Mouse (Mus musculus) lung, adult 2 months (tissue): ENCODE data around the gene Rragd. TPM values are rescaled to one million over a fixed set of nuclear protein-coding genes. Genes with fewer than 3 reads are reported as not detected.
"Not testable (repeated sequence)": the region's sequence is repeated elsewhere in the genome, so short reads cannot be mapped to it uniquely, and the experiment has no call there.

Source experiments
- DNase-seq: peaks from one replicate; pipeline ENCODE4 v3.0.0; 2022
- H3K4me1 ChIP-seq: fragments of 200-500 bp; 2 replicates; pipeline ENCODE4 v1.6.1; 2011; ENCODE audit warnings: low read length; ENCODE audit not compliant: control insufficient read depth, insufficient read depth
- H3K4me3 ChIP-seq: fragments of 200-500 bp; replicated peaks from 2 replicates; pipeline ENCODE3; 2011; ENCODE audit warnings: low read depth, mild to moderate bottlenecking, control low read depth, low read length; ENCODE audit errors: extremely low read depth
- CTCF ChIP-seq: fragments of 200-500 bp; IDR thresholded peaks from 2 replicates; pipeline ENCODE4 v1.5.1; 2011; ENCODE audit warnings: mild to moderate bottlenecking, low read length, control low read depth; ENCODE audit not compliant: insufficient read depth
- POLR2A ChIP-seq: fragments of 200-500 bp; IDR thresholded peaks from 2 replicates; pipeline ENCODE4 v1.6.1; 2011; ENCODE audit warnings: low read depth, mild to moderate bottlenecking, control low read depth, low read length, borderline replicate concordance; ENCODE audit errors: extremely low read depth
- WGBS: fragments of 180-500 bp; shearing (Covaris S2); methylation state at CpG from one replicate; pipeline ENCODE4 v1.1.7; 2018; 5-methylcytosine and 5-hydroxymethylcytosine counted together
- polyA plus RNA-seq: library from polyadenylated mRNA; depleted of rRNA; stranded (reverse); fragments of >200 nt; gene quantifications from 2 replicates; pipeline ENCODE4 v1.2.3, GENCODE M21; 2012

Rragd gene
- polyA plus RNA-seq, 1 experiment, result 3.4 TPM

DNA sequence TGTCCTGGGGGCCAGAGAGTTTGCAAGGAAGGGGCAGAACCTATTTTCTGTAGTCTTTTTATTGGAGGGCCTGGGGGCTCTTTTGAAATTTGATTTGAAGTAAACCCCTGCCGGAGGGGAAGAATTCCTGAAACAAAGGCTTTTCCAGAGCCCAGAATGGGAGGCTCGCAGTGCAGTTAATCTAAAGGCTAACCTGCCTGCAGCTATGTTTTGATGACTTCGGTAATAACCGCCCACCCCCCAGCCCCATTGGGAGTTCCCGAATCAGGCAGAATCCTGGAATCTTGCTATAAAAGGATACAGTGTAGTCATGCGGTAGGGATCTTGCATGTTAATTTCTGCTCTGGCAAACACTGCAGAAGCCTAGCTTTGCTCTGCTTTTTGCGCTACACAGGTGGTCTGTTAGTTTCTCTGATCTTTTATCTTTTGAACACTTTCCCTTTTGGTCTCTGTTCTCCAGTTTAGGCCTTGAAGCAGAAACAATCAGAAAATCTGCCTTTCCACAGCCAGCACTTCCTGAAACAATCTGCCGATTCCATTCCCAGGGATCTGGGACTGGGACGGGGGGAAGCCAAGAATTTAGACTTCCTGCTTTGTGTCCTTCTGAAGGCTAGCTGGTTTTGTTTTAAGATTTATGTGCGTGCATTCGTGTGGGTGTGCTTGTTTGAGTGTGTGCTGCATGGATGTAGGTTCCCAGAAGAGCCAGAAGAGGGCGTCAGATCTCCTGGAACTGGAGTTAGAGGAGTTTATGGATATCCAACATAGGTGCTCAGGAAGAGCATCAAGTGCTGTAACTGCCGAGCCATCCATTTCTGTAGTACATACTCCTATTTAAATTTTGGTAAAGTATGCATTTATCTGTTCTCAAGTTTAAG lies 2.2 kb downstream of the Rragd start:
- 48% methylated on average over 13 of the region's 13 CpGs for WGBS
- TF ChIP-seq POLR2A (no peak), CTCF (no peak)
- DNase-seq, result no peak
- Histone ChIP-seq H3K4me3 (no peak overlapping the region), H3K4me1 (no peaks in the 10 kb centered on the region)

DNA sequence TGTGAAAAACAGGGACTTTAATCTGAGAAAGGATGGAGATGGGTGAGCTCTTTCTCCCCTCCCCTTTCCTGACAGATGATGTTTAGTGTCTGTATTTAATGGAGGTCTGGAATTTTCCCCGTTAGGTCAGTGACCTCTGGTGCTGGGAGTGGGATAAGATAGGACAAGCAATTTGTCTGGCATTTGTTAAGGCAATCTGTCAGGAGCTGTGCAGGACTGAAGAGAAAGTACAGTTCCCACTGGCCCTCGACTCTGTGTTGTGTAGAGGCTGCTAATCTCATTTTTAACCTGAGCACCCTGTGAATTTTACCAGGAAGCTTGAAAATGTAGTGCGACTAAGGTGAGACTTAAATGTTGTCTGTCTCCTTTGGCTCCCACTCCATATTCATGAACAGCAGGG lies 2.8 kb downstream of the Rragd start:
- H3K4me3 ChIP-seq, result no peak overlapping the region
- 40% methylated on average over 3 of the region's 3 CpGs for WGBS
- no peaks in the 10 kb centered on the region for H3K4me1 ChIP-seq
- TF ChIP-seq CTCF, result no peak
- TF ChIP-seq POLR2A, result no peak
- DNase-seq, result no peak

DNA sequence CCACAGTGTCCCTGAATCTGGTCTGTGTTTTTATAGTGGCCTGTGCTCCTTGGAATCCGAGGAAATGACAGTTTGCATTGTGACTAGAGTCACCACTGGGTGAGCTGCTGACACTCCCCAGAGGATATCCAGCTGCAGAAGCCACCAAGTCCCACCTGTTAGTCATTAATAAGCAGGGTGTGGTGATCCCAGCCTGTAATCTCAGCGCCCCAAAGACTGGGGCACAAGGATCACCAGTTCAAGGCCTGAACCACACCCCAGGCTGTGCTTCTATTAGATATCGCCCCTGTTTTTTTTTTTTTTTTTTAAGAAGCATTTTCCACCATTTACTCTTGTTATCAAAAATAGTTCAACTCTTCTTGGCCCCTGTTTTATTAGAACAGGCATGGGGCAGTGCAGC lies 4.2 kb downstream of the Rragd start:
- 61% methylated on average over 3 of the region's 3 CpGs for WGBS
- Histone ChIP-seq H3K4me3 (no peak overlapping the region), H3K4me1 (no peaks in the 10 kb centered on the region)
- no peak for TF ChIP-seq POLR2A
- TF ChIP-seq CTCF, result no peak
- DNase-seq, result no peak

DNA sequence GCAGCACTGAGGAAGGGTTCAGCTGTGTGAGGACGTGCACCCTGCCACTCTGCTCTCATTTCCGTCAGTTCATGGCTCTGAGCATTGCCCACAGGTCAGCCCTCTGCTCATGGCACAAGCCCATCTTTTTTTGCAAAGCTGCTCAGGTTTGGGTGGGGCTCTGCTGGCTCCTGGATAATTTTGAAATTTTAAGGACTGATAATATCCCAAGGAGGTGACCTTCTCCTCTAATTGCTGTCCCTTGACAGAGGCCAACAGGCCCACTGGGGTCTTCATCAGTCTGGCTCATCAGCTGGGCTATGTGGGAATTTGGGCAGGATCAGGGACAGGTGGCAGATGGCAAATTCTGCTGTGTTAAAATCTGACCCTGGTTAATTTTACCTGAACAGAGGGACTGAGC lies 6.5 kb downstream of the Rragd start:
- no peak for DNase-seq
- Histone ChIP-seq H3K4me3 (no peak overlapping the region), H3K4me1 (no peaks in the 10 kb centered on the region)
- WGBS, result 83% methylated on average over 2 of the region's 2 CpGs
- no peak for TF ChIP-seq POLR2A
- no peak for TF ChIP-seq CTCF

DNA sequence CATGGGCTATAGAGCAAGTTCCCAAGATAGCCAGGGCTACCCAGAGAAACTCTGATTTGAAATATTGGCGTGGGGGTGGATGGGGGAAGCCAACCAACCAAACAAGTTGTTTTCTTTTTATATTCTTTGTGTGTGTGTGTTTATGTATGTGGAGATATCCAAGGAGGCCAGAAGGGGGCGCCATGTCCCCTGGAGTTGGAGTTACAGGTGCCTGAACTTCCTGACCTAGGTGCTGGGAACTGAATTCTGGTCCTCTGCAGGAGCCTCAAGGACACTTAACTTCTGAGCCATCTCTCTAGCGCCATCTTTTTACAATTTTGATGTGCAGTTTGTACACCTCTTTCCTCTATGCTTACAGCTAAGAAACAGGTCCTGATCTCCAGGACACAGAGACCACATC lies 11.3 kb downstream of the Rragd start:
- 77% methylated on average over 3 of the region's 3 CpGs for WGBS
- no peak overlapping the region for H3K4me3 ChIP-seq
- H3K4me1 ChIP-seq, result no peaks in the 10 kb centered on the region
- TF ChIP-seq POLR2A (no peak), CTCF (no peak)
- no peak for DNase-seq

DNA sequence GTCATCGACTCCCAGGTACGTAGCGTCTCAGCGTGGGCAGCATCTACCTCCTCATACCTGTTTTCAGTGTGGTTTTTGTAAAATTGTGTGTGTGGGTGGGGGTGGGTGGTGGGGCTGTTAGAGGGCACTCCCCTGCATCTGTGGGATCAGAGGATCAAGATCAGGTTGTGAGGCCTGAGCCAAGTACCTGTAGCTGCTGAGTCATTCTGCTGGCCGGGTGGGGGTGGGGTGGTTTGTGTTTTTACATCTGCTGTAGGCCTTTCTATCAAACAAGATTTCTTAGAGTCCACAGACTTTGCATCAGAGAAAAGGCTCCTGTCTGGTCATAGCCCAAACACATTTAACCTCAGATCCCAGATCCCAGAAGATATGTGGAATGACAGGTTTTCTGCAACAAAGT lies 13.2 kb downstream of the Rragd start:
- WGBS, result 94% methylated on average over 5 of the region's 5 CpGs
- H3K4me1 ChIP-seq, result no peaks in the 10 kb centered on the region
- no peak for DNase-seq
- H3K4me3 ChIP-seq, result no peak overlapping the region
- TF ChIP-seq CTCF, result no peak
- no peak for TF ChIP-seq POLR2A

DNA sequence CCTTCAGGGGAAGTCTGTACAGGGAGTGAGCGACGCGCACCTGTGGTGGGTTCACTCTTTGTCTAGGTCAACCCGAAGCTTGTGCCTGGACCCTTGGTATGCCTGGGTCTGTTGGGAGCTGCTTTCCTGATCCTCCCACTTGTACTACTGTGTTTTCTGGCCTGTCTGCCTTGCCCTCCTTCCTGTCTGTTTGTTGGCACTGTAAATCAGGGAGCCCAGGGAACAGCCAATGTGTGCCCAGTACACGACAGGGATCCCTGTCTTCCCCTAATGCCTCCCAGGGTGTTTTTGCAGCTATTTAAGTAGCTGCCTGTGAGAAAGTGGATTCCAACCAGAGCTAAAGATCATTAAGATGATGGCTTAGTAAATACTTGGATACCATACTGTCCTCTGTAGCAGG lies 14.7 kb downstream of the Rragd start:
- 81% methylated on average over 5 of the region's 5 CpGs for WGBS
- H3K4me3 ChIP-seq, result no peak overlapping the region
- no peaks in the 10 kb centered on the region for H3K4me1 ChIP-seq
- no peak for DNase-seq
- no peak for TF ChIP-seq CTCF
- TF ChIP-seq POLR2A, result no peak

DNA sequence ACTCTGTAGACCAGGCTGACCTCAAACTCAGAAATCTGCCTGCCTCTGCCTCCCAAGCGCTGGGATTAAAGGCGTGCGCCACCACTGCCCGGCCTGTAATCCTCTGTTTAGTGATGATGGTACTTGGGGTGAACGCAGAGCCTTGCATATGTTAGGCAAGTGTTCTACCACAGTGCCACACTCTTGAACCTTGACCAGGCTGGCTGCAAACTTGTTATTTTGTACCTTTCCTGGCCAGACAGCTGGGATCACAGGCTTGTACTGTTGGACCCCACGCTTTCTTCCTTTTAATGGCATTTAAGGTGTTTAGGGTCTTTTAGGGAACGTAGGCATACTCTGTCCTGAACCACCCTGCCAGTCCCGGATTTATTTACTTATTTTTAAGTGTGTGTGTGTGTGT lies 16.2 kb downstream of the Rragd start:
- DNase-seq, result no peak

DNA sequence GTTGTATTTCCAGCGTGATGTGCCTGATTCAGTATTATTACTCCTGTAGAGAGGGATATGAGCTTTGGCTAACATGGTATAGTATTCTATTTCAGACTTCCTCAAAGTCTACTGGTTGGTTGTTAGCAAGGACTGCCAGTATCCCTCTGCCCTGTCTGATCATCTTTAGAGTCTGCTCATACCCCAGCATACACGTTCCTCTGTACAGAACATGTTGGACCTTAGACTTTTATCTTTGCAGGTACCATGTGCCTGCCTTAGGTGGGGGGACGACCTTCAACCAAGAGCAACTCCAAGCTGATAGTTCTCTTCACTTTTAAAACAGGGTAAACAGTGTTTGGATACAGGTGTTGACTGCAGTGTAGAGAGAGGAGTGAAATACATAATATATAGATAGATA lies 19.2 kb downstream of the Rragd start:
- H3K4me1 ChIP-seq, result no peaks in the 10 kb centered on the region
- TF ChIP-seq POLR2A, result no peak
- no peak for TF ChIP-seq CTCF
- no peak overlapping the region for H3K4me3 ChIP-seq
- no peak for DNase-seq
- 74% methylated on average over 3 of the region's 3 CpGs for WGBS

More for the DNA sequence above, 16.2 kb downstream of the Rragd start:
- H3K4me1 ChIP-seq, result no peaks in the 10 kb centered on the region
- H3K4me3 ChIP-seq, result no peak overlapping the region
- TF ChIP-seq CTCF (no peak), POLR2A (no peak)
- WGBS, result 94% methylated on average over 8 of the region's 8 CpGs

DNA sequence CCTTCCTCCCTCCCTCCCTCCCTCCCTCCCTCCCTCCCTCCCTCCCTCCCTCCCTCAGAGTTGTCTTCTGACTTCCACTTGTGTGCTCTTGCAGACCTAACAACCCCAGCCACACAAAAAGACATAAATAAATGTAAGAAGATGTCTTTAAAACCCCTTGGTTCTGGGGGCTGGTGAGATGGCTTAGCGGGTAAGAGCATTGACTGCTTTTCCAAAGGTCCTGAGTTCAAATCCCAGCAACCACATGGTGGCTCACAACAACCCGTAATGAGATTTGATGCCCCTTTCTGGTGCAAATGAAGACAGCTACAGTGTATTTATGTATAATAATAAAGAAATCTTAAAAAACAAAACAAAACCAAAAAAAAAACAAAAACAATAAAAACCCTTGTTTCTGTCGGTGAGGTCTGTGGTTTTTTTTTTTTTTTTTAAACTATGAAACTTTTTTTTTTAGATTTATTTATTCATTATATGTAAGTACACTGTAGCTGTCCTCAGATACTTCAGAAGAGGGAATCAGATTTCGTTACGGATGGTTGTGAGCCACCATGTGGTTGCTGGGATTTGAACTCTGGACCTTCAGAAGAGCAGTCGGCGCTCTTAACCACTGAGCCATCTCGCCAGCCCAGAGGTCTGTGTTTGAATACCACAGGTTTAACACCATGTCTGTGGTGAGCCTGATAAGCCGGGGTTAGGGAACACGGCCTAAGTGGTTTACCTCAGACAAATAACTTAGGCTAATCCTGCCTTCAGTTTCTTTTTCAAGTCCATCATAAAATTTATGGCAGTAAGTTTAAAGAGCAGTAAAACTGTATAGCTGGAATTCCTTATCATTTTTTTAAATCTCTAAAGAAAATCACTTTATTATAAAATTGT lies 23.0 kb downstream of the Rragd start:
- H3K4me1 ChIP-seq, DNase-seq, H3K4me3 ChIP-seq: not testable (repeated sequence)
- 87% methylated on average over 10 of the region's 10 CpGs for WGBS
